Mouse (Mus musculus): ENCODE measurements around the gene Noc2l. TPM values are rescaled to one million over a fixed set of nuclear protein-coding genes. Genes with fewer than 3 reads are reported as not detected.

Gene Noc2l
- total and polyA plus RNA-seq, 3 experiments: 173 to 244 (median 197) TPM

DNA sequence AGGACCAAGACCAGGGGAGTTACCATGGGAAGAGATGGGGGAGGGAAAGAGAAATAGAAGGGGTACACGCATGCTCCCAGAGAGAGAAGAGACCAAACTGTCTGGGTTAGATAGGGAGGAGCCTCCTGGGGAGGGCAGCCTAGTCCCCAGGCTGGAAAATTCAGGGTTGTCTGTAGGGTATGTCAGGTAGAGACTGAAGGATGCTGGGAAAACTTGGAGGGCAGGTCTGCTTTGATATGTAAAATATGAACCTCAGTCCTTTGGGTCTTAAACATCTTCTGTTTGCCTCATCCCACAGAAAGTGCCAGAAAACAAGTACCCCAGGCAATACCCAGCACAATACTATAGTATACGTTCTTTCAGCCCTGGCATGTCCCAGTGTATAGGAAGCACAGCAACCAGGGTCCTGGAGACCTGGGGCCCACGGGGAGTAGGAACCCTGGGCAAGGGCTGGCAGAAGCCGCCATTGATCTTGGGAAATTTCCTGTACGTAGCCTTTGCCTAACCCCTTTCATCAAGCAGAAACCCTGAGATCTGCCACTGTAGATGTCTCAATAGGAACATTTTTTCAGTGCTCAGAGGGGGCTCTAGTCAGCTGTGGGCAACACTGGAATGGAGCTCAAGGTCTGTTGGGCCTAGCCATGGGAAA is 47.5 kb upstream of the Noc2l start:
- Histone ChIP-seq H3K4me3 (replicated peaks in 1 of 3; ENCODE audit: low read depth in 2 of 3, low read length in 2 of 3, poor library complexity in 1 of 3) (no peak overlapping the region), H3K9me3 (replicated peaks; ENCODE audit: low read length) (no peaks in the 10 kb centered on the region), H3K27me3 (replicated peaks) (no peaks in the 10 kb centered on the region), H3K36me3 (replicated peaks in 1 of 2; ENCODE audit: control insufficient read depth in 1 of 2, insufficient read depth in 1 of 2, low read length in 1 of 2) (peaks cover 0 to 2% of the 10 kb centered on the region in 2 experiments), H3K4me2 (ENCODE audit: insufficient read depth, low read depth, poor library complexity, severe bottlenecking) (no peak overlapping the region), H3K27ac (ENCODE audit: insufficient read depth, low read depth) (no peak overlapping the region), H3K79me2 (replicated peaks; ENCODE audit: control insufficient read depth, extremely low read depth, insufficient read depth, poor library complexity, severe bottlenecking) (no peaks in the 10 kb centered on the region), H3K9ac (ENCODE audit: insufficient read depth, low read depth) (no peak overlapping the region), H3K4me1 (ENCODE audit: control insufficient read depth in 1 of 2, insufficient read depth in 2 of 2) (peaks cover 3 to 27% of the 10 kb centered on the region in 2 experiments; a peak in 2 of 4 replicates)
- dilution Hi-C loops (cut with MboI; ENCODE audit: extremely low pct_ligation_motif_present, extremely low pct_unique_long_range_greater_than_20kb, low sequenced_read_pairs) (no loop called here), in situ Hi-C loops (cut with MboI; ENCODE audit: low pct_ligation_motif_present, low pct_unique_long_range_greater_than_20kb, low sequenced_read_pairs) (no loop called here)
- no peak for DNase-seq (ENCODE audit: extremely low read depth)
- TF ChIP-seq MXI1 (IDR thresholded peaks at IDR 0.05; ENCODE audit: low read depth, low read length) (no peak), NRF1 (IDR thresholded peaks at IDR 0.05; ENCODE audit: low read depth, low read length) (no peak), MAX (IDR thresholded peaks at IDR 0.05; ENCODE audit: low read length) (no peak), MAFK (IDR thresholded peaks at IDR 0.05; ENCODE audit: insufficient replicate concordance, low read length) (no peak), ELF1 (IDR thresholded peaks at IDR 0.05; ENCODE audit: low read depth, low read length) (no peak), ZMIZ1 (IDR thresholded peaks at IDR 0.05; ENCODE audit: low read depth, low read length) (no peak), POLR2AphosphoS2 (IDR thresholded peaks at IDR 0.05; ENCODE audit: low read depth, low read length) (no peak), SMC3 (IDR thresholded peaks at IDR 0.05; ENCODE audit: low read depth, low read length) (no peak), BHLHE40 (IDR thresholded peaks at IDR 0.05; ENCODE audit: low read depth, low read length) (no peak), TCF12 (IDR thresholded peaks at IDR 0.05; ENCODE audit: low read depth, low read length) (no peak), USF2 (conservative IDR thresholded peaks at IDR 0.05; ENCODE audit: low read depth, low read length) (no peak), USF1 (IDR thresholded peaks at IDR 0.05; ENCODE audit: low read depth, low read length) (no peak), E2F4 (IDR thresholded peaks at IDR 0.05; ENCODE audit: insufficient replicate concordance, low read depth, low read length) (no peak)

GRCm38 (mm10) chr4:156188811-156189323 is 46.9 kb upstream of the Noc2l start:
- H3K36me3 ChIP-seq (replicated peaks in 1 of 2; ENCODE audit: control insufficient read depth in 1 of 2, insufficient read depth in 1 of 2, low read length in 1 of 2): peaks cover 0 to 2% of the 10 kb centered on the region in 2 experiments
- TF ChIP-seq MAX (IDR thresholded peaks at IDR 0.05; ENCODE audit: low read length): no peak
- no peak for TF ChIP-seq SMC3 (IDR thresholded peaks at IDR 0.05; ENCODE audit: low read depth, low read length)
- no peak for TF ChIP-seq USF2 (conservative IDR thresholded peaks at IDR 0.05; ENCODE audit: low read depth, low read length)
- TF ChIP-seq BHLHE40 (IDR thresholded peaks at IDR 0.05; ENCODE audit: low read depth, low read length): no peak
- TF ChIP-seq RAD21 (IDR thresholded peaks at IDR 0.05; ENCODE audit: low read depth, low read length): no peak
- no peak for TF ChIP-seq JUND (conservative IDR thresholded peaks at IDR 0.05; ENCODE audit: low read depth, low read length)
- no peak for DNase-seq (ENCODE audit: extremely low read depth)
- dilution Hi-C loops (cut with MboI; ENCODE audit: extremely low pct_ligation_motif_present, extremely low pct_unique_long_range_greater_than_20kb, low sequenced_read_pairs) (no loop called here), in situ Hi-C loops (cut with MboI; ENCODE audit: low pct_ligation_motif_present, low pct_unique_long_range_greater_than_20kb, low sequenced_read_pairs) (no loop called here)
- no peaks in the 10 kb centered on the region for H3K27me3 ChIP-seq (replicated peaks)
- no peak overlapping the region for H3K9ac ChIP-seq (ENCODE audit: insufficient read depth, low read depth)
- no peaks in the 10 kb centered on the region for H3K79me2 ChIP-seq (replicated peaks; ENCODE audit: control insufficient read depth, extremely low read depth, insufficient read depth, poor library complexity, severe bottlenecking)
- H3K4me2 ChIP-seq (ENCODE audit: insufficient read depth, low read depth, poor library complexity, severe bottlenecking): no peak overlapping the region
- no peak overlapping the region for H3K4me3 ChIP-seq (replicated peaks in 1 of 3; ENCODE audit: low read depth in 2 of 3, low read length in 2 of 3, poor library complexity in 1 of 3)
- H3K27ac ChIP-seq (ENCODE audit: insufficient read depth, low read depth): no peak overlapping the region
- no peaks in the 10 kb centered on the region for H3K9me3 ChIP-seq (replicated peaks; ENCODE audit: low read length)
- H3K4me1 ChIP-seq (ENCODE audit: control insufficient read depth in 1 of 2, insufficient read depth in 2 of 2): peaks cover 3 to 22% of the 10 kb centered on the region in 2 experiments; a peak in 2 of 4 replicates

All from CH12.LX (cell line).